Mouse (Mus musculus) v-Abl transformed pro-B cells (cell line): ENCODE results near the gene Tsnaxip1.

Source experiments
- in situ Hi-C, 2 experiments: fragments of 400-800 bp; cut with MboI; formaldehyde crosslinking; loops; one replicate each; pipeline ENCODE4 v1.15.1; 2025; ENCODE audit not compliant: unreplicated experiment in 2 of 2

The Tsnaxip1 gene

GRCm38 (mm10) chr8:105826861-105827848, at the start of gene Tsnaxip1, which contains the start of gene Ranbp10:
Gene Tsnaxip1, plus strand, starts transcription at chr8:105827731.
Gene Ranbp10, minus strand, starts transcription at chr8:105827350.
- in situ Hi-C loops, result no loop called here

GRCm38 (mm10) chr8:105777833-105778232, 49.7 kb upstream of the Tsnaxip1 start:
- in situ Hi-C loops, result no loop called here

GRCm38 (mm10) chr8:105780298-105780697, 47.2 kb upstream of the Tsnaxip1 start:
- in situ Hi-C loops, result loop anchor here (5.0 kb wide), 2 partner anchors 53 to 63 kb away; no protein-coding TSS in a partner anchor

GRCm38 (mm10) chr8:105788241-105788640, 39.3 kb upstream of the Tsnaxip1 start:
- in situ Hi-C loops, result loop anchor here in 1 of 2 experiments (5.0 kb wide), 1 partner anchor 191 kb away; no protein-coding TSS in a partner anchor

GRCm38 (mm10) chr8:105788927-105789326, 38.6 kb upstream of the Tsnaxip1 start:
- in situ Hi-C loops, result loop anchor here in 1 of 2 experiments (5.0 kb wide), 1 partner anchor 192 kb away; no protein-coding TSS in a partner anchor

GRCm38 (mm10) chr8:105789626-105790025, 37.9 kb upstream of the Tsnaxip1 start:
- in situ Hi-C loops, result loop anchor here (5.0 to 10.0 kb wide), 2 partner anchors 192 to 205 kb away; no protein-coding TSS in a partner anchor

- in situ Hi-C loops, result loop anchor here in 1 of 2 experiments (10.0 kb wide), 1 partner anchor 209 kb away; no protein-coding TSS in a partner anchor
Measured at GRCm38 (mm10) chr8:105793331-105793730, 34.2 kb upstream of the Tsnaxip1 start.

GRCm38 (mm10) chr8:105794009-105794598, 33.4 kb upstream of the Tsnaxip1 start:
- in situ Hi-C loops, result loop anchor here in 1 of 2 experiments (10.0 kb wide), 1 partner anchor 209 kb away; no protein-coding TSS in a partner anchor

- in situ Hi-C loops, result loop anchor here in 1 of 2 experiments (10.0 kb wide), 1 partner anchor 211 kb away; no protein-coding TSS in a partner anchor
Measured at GRCm38 (mm10) chr8:105795785-105796184, 31.7 kb upstream of the Tsnaxip1 start.

- in situ Hi-C loops, result loop anchor here in 1 of 2 experiments (10.0 kb wide), 1 partner anchor 214 kb away; no protein-coding TSS in a partner anchor
Measured at GRCm38 (mm10) chr8:105798408-105798807, 29.1 kb upstream of the Tsnaxip1 start.

- in situ Hi-C loops, result loop anchor here in 1 of 2 experiments (10.0 kb wide), 1 partner anchor 214 kb away; no protein-coding TSS in a partner anchor
Measured at GRCm38 (mm10) chr8:105799091-105799812, 28.3 kb upstream of the Tsnaxip1 start.

GRCm38 (mm10) chr8:105801153-105801904, 26.2 kb upstream of the Tsnaxip1 start:
- in situ Hi-C loops, result no loop called here

- in situ Hi-C loops, result no loop called here
Measured at GRCm38 (mm10) chr8:105804797-105805196, 22.7 kb upstream of the Tsnaxip1 start.

GRCm38 (mm10) chr8:105805346-105805745, 22.2 kb upstream of the Tsnaxip1 start:
- in situ Hi-C loops, result no loop called here

- in situ Hi-C loops, result no loop called here
Measured at GRCm38 (mm10) chr8:105805964-105806363, 21.6 kb upstream of the Tsnaxip1 start.

- in situ Hi-C loops, result no loop called here
Measured at GRCm38 (mm10) chr8:105807766-105808165, 19.8 kb upstream of the Tsnaxip1 start.

- in situ Hi-C loops, result no loop called here
Measured at GRCm38 (mm10) chr8:105808480-105808879, 19.1 kb upstream of the Tsnaxip1 start.

- in situ Hi-C loops, result no loop called here
Measured at GRCm38 (mm10) chr8:105810245-105810786, 17.2 kb upstream of the Tsnaxip1 start.

GRCm38 (mm10) chr8:105811061-105811460, 16.5 kb upstream of the Tsnaxip1 start:
- in situ Hi-C loops, result no loop called here
